Mouse (Mus musculus): ENCODE data around the gene Wdr62.

DNA sequence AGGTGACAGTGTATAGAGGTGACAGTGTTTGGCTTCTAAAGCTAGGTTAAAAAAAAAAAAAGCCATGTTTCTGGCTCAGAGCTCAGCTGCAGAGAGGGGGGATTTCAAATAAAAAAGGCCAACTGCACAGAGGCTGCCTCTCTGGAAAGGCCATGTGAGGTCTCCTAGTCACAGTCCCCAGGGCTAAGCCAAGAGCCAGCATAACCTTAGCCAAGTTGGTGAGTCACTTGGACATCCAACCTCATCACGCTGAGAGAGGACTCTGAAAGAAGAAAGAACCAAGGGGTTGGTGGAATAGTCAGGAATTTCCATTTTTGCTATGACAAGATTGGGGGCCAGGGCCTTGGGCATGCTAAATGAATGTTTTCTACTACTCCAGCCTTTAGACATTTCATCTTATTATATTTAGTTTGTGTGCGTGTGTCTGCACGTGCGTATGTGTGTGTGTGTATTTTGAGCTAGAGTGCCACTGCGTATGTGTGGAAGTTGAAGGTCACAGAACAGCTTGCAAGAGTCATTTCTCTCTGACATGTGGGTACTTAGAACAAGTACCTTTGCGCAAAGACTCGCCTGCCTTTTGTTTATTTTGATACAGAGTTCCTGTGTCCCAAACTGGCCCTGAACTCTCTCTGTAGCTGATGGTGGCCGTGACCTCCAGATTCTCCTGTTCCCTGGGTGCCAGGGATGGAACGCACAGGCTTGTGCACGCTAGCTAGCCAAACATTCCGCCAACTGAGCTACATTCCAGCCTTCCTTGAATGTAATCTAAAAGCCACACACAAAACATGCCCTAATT, 77.1 kb downstream of the Wdr62 start:
- TF ChIP-seq CTCF (IDR thresholded peaks at IDR 0.05; ENCODE audit: low read depth, low read length) = no peak
- TF ChIP-seq GATA1 (IDR thresholded peaks at IDR 0.05; ENCODE audit: borderline replicate concordance, low read length) = no peak
- TF ChIP-seq GATA2 (IDR thresholded peaks at IDR 0.05; ENCODE audit: borderline replicate concordance, low read depth, low read length) = no peak
